Mouse (Mus musculus) thymus, postnatal 4 days (tissue): Measurements from ENCODE around the gene Pdhx.

ENCODE experiments used
- DNase-seq: peaks from one replicate; pipeline ENCODE4 v3.0.0; 2021

The Pdhx gene

GRCm38 (mm10) chr2:103073219-103073982 lies at the start of gene Pdhx, which contains the start of gene Apip:
Gene Pdhx (minus strand): TSS chr2:103073513.
Gene Apip (plus strand): TSS chr2:103073675.
- DNase-seq, result peak; percentile 100

GRCm38 (mm10) chr2:103119197-103119854 lies 46.0 kb upstream of the Pdhx start:
- DNase-seq, result no peak

DNA sequence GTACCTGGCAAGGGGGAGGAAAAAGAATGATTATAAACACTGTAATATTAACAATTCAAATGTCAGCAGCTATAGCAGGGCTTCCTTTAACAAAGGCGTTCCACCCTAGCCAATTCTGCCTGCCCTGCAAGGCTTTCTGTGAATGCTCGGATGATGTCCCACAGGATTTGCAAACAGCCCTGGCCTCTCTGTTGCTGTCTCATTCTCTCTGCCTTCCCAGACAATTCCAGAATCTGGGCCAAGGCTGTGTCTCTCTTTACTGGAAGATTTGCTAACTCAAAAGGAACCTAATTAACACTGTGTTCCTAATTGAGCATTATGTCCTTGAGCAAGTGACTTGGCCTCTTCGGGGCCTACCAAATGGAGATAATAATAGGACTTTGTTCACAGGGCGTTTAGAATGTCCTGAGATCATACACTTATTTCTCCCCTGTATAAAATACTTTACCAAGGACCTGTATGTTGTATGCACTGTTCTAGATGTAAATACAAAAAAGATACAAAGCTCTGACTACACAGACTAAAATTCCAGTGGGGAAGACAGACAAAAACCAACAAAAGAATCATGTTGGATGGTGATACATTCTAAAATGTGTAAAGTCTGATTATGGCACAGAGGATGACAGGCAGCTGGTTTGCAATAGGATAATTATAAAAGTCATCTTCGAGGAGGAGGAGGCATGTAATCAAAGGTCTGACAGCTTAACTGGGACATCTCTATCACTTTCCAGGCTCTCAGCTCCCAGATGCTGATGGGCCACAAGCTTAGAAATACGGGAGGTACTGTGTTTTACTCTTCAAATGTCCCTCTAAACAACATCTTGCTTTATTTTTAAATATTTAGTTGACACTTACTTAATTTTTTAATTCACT lies 45.2 kb upstream of the Pdhx start:
- no peak for DNase-seq

GRCm38 (mm10) chr2:103117212-103117611 lies 43.9 kb upstream of the Pdhx start:
- DNase-seq, result no peak

- no peak for DNase-seq
These were observed 38.4 kb upstream of the Pdhx start for GRCm38 (mm10) chr2:103111669-103112068.

GRCm38 (mm10) chr2:103106172-103106571 lies 32.9 kb upstream of the Pdhx start:
- no peak for DNase-seq

- no peak for DNase-seq
These were observed 29.3 kb upstream of the Pdhx start for GRCm38 (mm10) chr2:103102595-103102994.

- DNase-seq, result no peak
These were observed 16.2 kb upstream of the Pdhx start for GRCm38 (mm10) chr2:103089521-103089920.

GRCm38 (mm10) chr2:103088099-103088498 lies 14.8 kb upstream of the Pdhx start:
- DNase-seq, result peak; percentile 27

DNA sequence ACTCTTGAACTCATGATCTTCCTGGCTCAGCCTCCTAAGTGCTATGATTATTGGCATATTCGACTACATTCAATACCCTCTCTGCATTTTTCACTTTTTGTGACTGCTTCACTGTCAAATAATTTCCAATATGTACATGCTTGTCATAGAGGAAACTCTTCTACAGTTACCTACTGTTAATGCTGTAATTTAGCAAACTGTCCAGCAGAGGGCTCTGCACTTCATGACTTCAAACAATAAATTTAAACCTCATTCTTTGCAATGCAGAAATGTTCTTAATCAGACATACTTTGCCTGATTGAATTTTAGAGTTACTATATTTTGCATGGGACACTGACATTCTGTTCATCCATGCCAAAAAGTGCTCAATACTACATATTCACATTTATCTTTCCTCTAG lies 13.1 kb upstream of the Pdhx start:
- DNase-seq, result peak; percentile 23

DNA sequence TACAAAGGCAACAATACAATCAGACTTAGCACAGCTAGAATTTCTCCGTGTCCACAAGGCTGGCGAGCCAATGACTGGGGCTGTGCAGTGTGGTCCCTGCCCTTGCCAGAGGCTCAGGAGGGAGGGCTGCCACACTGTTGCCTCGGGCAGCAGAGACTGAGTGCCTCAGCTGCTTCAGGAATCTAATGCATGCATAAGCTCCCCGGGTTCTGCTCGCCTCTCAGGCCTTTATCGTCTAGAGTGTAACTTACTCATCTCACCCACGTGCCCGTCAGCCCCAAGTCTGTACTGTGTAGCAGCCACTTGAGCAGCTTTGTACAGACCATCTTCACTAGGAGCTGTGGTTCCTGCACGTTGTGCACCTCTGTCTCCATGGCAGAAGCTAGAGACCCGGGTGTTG lies 12.3 kb upstream of the Pdhx start:
- DNase-seq, result no peak

- no peak for DNase-seq
These were observed 11.1 kb upstream of the Pdhx start for GRCm38 (mm10) chr2:103084451-103084850.

GRCm38 (mm10) chr2:103082853-103083252 lies 9.5 kb upstream of the Pdhx start:
- no peak for DNase-seq

DNA sequence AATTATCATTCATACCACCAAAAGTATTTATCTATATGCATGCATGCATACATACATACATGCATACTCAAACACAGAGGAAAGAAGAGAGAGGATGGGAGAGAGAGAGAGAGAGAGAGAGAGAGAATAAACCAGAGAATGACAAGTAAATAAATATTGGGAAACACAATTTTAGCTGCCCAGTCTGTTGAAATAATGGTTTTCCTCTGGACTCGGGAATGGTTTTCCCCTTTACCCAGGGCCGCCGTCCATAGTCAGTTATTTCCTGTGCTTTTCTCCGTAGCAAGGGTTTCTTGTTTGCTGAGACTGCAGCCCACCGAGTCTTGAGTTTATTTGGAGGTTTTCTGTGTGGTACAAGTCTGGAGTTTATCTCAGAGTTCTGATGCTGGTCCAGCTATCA lies 8.4 kb upstream of the Pdhx start:
- no peak for DNase-seq

- no peak for DNase-seq
These were observed 7.8 kb upstream of the Pdhx start for GRCm38 (mm10) chr2:103081117-103081516.

- no peak for DNase-seq
These were observed 2.7 kb downstream of the Pdhx start for GRCm38 (mm10) chr2:103070586-103070985.

DNA sequence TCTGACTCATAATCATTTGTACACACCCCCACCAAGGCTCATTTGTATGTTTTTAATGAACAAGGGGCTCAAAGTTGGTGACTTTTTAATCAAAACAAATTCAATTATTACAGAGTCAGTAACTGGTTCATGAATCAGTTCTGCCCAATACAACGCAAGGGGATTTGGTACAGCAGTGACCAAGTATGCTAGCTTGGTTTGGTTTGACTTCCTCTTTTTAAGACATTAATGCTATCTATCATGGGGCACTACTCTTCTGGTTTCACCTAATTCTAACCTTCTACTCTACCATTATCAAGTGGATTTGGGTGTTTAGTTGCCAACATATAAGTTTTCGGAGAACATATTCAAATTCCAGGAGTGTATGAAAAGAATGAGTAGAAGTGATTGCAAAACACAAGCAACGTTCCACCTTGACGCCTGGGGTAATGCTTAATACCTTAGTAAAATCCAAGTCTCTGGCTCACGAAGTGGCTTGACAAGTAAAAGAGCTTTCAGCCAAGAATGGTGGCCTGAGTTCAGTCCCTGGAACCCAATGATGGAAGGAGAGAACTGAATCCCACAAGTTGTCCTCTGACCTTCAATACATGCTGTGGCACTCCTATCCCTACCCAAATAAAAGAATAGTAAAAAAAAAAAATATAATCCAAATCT lies 3.4 kb downstream of the Pdhx start:
- DNase-seq, result no peak

GRCm38 (mm10) chr2:103068602-103069001 lies 4.7 kb downstream of the Pdhx start:
- no peak for DNase-seq

DNA sequence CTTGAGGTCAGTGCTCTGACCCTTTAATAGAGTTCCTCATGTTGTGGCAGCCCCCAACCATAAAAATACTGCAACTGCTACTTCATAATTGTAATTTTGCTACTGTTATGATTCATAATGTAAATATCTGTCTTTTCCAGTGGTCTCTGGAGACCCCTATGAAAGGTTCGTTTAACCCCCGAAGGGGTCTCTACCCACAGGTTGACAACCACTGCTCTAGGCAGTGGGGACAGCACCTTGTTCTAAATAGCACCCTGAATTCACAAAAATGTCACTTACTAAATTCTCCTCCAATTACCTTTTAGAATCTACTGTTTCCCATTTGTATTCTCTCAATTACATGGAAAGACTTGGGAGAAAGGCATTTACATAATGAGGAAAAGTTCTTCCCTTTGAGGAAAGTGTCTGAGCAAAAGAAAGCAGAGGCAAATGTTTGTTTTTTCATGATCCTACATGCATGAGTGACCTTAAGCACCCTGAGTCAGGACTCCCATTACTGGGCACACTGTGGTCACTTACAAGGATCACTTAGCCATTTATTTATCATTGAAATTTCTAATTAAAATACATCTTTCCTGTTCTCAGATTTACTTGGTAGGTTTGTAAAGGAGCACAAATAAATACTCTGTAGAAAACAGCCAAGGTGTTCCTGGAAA lies 5.6 kb downstream of the Pdhx start:
- no peak for DNase-seq

DNA sequence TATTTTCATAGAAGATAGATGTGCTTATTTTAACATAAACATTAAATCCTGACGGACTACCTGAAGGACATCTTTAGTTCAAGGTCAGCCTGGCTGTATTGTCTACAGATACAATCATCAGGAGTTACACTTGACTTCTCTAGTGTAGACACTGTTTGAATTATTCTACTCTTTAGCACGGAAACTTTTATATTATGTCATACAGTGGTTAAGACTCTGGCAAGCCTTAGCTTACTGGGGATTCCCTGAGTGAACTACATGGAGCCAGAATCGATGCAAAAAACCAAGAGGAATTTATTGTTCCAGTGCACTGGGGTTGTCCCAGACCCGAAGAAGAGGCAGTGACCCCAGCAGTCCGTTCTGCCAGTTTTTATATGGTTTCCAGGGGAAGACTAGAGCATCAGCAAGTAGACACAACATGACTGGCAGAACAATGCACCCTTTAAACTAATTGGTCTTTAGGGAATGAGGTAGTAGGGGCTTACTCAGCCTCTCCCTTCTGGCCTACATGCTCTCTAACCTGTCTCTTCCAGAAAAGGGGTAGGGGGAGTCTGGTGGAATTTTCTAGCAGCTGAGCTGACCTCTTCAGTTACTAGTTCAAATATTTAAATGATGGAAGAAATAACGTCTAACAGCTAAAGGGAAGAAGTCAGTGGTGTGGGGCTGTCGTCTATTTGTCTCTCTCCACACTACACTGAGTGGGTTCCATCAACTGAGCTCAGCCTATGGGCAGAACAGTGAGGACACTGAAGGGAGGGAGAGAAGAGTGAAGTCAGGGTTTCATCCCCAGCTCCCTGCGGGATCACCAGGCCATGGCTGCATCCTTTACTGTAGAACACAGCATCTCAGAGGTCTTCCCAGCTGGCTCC lies 6.4 kb downstream of the Pdhx start:
- DNase-seq, result no peak

GRCm38 (mm10) chr2:103062865-103063264 lies 10.4 kb downstream of the Pdhx start:
- peak; percentile 54 for DNase-seq
